Mouse (Mus musculus) limb, embryonic 10.5 days (tissue): Measurements from ENCODE around the gene Aldh18a1. TPM values are rescaled to one million over a fixed set of nuclear protein-coding genes. Genes with fewer than 3 reads are reported as not detected.
A peak's percentile ranks its signal among the peaks of the same experiment; 100 is the strongest.
"Not testable (repeated sequence)": the region's sequence is repeated elsewhere in the genome, so short reads cannot be mapped to it uniquely, and the experiment has no call there.

ENCODE experiments used
- DNase-seq: peaks from one replicate; pipeline ENCODE4 v3.0.0-alpha.2; 2017; ENCODE audit warnings: low spot score
- H3K27ac ChIP-seq: fragments of 300-500 bp; sonication (generic); 2 replicates; pipeline ENCODE4 v1.5.1; 2016; ENCODE audit warnings: mild to moderate bottlenecking
- H3K27me3 ChIP-seq: fragments of 300-500 bp; sonication (generic); 2 replicates; pipeline ENCODE4 v1.6.1; 2016; ENCODE audit warnings: low read depth, mild to moderate bottlenecking; ENCODE audit not compliant: poor library complexity, severe bottlenecking
- H3K36me3 ChIP-seq: fragments of 300-500 bp; sonication (generic); 2 replicates; pipeline ENCODE4 v1.6.1; 2016; ENCODE audit warnings: mild to moderate bottlenecking, moderate library complexity
- H3K4me1 ChIP-seq: fragments of 300-500 bp; sonication (generic); 2 replicates; pipeline ENCODE4 v1.6.1; 2016
- H3K4me3 ChIP-seq: fragments of 300-500 bp; sonication (generic); 2 replicates; pipeline ENCODE4 v1.5.1; 2016; ENCODE audit warnings: mild to moderate bottlenecking, moderate library complexity
- H3K9me3 ChIP-seq: fragments of 300-500 bp; sonication (generic); replicated peaks from 2 replicates; pipeline ENCODE4 v1.6.1; 2016; ENCODE audit warnings: mild to moderate bottlenecking
- WGBS: fragments of 180-500 bp; shearing (Covaris S2); methylation state at CpG from one replicate; pipeline ENCODE4 v1.1.7; 2016; 5-methylcytosine and 5-hydroxymethylcytosine counted together
- polyA plus RNA-seq: library from polyadenylated mRNA; unstranded; fragments of >200 nt; fragmentation: Nextera tagmentation; extraction: Ambion mirVana; gene quantifications from 2 replicates; pipeline ENCODE4 v1.2.1, GENCODE M21; 2016

Gene Aldh18a1
- 93.5 and 96.1 TPM in 2 replicates for polyA plus RNA-seq

DNA sequence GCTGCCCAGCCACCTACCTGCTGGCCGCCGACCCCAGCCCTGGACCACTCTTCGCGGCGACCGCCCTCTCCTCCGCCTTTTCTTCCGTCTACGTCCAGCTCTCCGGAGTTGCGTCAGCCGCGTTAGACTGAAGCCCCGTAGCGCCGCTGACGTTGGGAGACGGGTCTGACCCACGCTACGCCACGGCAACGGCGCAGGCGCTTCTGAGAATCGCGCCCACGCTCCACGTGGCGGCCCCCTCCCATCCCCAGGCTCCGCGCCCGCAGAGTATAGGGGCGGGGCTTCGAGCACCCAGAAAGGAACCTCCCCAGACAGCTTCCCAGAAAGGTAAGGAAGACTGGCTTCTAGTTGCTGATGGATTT is at the start of gene Aldh18a1:
Gene Aldh18a1 (minus strand): TSS at position 171 of the 362 bp plus-strand sequence.
- H3K9me3 ChIP-seq: no peaks in the 10 kb centered on the region
- DNase-seq: peak; percentile 97
- H3K4me1 ChIP-seq: peaks cover 14% of the 10 kb centered on the region
- H3K4me3 ChIP-seq: peak within 1 kb of the TSS; percentile 74
- peak within 1 kb of the TSS; percentile 86 for H3K27ac ChIP-seq
- H3K36me3 ChIP-seq: peaks cover 22% of the 10 kb centered on the region
- no peaks in the 10 kb centered on the region for H3K27me3 ChIP-seq
- WGBS: under 1% methylated on average over 34 of the region's 34 CpGs

DNA sequence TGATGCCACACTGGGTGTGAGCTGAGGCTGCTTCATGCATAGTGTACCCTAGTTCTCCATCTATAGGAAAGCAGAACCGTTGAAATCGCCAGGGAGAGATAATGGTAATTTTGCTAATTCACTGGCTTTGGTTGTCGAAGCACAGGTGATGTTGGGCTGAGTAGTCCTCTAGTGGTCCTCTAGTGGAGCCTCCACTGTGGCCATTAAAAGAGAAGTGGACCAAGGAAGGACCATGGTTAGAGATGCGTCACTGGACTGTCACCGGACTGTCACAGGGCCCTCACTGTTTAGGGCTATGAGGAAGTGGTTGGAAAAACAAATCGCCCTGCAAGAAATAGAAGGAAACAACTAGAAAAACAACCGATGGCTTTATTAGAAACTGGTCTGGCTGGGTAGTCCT is 49.3 kb upstream of the Aldh18a1 start:
- H3K27me3 ChIP-seq: no peaks in the 10 kb centered on the region
- no peaks in the 10 kb centered on the region for H3K36me3 ChIP-seq
- WGBS: 83% methylated on average over 7 of the region's 7 CpGs
- no peaks in the 10 kb centered on the region for H3K9me3 ChIP-seq
- DNase-seq: no peak
- H3K4me1 ChIP-seq: no peaks in the 10 kb centered on the region
- H3K4me3 ChIP-seq: no peak overlapping the region
- no peak overlapping the region for H3K27ac ChIP-seq

DNA sequence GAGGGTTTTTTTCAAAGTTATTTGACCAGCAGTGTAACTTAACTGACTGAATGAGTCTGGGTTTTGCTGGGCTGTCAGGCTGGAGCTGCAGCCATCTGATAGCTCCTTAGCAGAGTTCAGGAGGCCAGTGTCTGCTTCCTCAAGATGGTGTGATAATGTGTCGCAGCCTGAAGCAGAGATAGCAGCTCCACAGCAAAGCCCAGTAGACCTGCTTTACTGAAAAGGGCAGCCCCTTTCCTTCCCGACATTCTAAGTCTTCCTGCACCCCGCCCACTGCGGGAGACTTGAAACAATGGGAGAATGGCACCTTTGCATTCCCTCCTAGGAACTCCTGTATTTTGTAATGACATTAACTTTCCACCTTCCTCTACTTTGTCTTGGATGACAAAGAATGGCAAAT is 48.8 kb upstream of the Aldh18a1 start:
- H3K27me3 ChIP-seq: no peaks in the 10 kb centered on the region
- H3K36me3 ChIP-seq: no peaks in the 10 kb centered on the region
- H3K4me3 ChIP-seq: no peak overlapping the region
- H3K27ac ChIP-seq: no peak overlapping the region
- WGBS: 48% methylated on average over 4 of the region's 4 CpGs
- no peak for DNase-seq
- no peaks in the 10 kb centered on the region for H3K9me3 ChIP-seq
- no peaks in the 10 kb centered on the region for H3K4me1 ChIP-seq

DNA sequence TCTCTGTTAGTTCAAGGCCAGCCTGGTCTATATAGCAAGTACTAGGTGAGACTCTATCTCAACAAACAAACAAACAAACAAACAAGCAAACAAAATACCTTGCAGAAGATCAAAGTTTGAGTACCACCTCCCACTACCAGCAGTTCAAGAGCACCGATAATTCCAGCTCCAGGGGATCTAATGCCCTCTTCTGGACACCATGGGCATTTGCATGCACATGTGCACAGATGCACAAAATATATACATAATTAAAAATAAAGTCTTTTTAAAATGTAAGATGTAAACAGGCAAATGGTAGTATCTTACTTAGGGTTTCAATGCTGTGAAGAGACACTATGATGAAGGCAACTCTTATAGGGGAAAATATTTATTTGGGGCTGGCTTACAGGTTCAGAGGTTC is 44.9 kb upstream of the Aldh18a1 start:
- Histone ChIP-seq H3K27ac (no peak overlapping the region), H3K36me3 (no peaks in the 10 kb centered on the region), H3K27me3 (no peaks in the 10 kb centered on the region), H3K4me1 (no peaks in the 10 kb centered on the region), H3K4me3 (no peak overlapping the region), H3K9me3 (no peaks in the 10 kb centered on the region)
- 89% methylated on average over 1 of the region's 1 CpGs for WGBS
- DNase-seq: no peak

DNA sequence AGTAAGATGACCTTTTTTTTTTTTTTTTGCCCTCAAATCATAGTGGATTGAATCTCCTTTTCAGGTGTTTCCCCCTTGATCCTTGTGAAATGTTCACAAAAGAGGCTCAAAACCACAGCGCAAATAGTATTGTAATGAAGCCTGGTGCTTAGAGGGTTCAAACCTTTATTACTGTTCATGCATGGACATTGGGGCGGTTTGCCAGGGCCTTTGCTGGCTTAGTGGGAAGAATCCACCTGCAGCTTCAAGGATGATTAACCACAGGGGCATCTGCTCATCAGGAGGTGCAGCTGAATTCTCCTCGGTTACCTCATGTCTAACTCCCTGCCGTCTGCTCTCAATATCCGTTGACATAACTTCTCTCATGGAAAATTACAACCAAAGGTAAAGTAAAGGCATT is 44.4 kb upstream of the Aldh18a1 start:
- Histone ChIP-seq H3K36me3 (no peaks in the 10 kb centered on the region), H3K27me3 (no peaks in the 10 kb centered on the region), H3K9me3 (no peaks in the 10 kb centered on the region), H3K4me3 (no peak overlapping the region), H3K4me1 (no peaks in the 10 kb centered on the region), H3K27ac (no peak overlapping the region)
- 85% methylated on average over 5 of the region's 5 CpGs for whole genome bisulfite sequencing
- no peak for DNase-seq

DNA sequence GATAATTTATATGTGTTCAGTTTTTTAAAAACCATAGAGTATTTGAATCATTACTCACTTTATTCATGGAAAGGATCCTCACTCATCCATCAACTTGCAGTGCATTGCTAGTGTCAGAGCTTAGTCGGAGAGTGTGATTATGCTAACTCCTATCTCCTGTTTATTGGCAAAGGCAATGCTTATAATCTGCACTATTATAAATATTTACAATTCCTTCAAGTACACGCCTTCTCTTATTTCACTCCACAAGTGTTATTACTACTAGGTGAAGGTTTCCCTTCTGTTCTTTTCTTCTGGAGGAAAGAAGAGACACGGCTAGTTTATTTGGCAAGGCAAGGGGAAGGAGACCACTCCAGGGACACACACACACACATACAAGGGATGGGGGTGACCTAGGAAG is 43.9 kb upstream of the Aldh18a1 start:
- WGBS: 86% methylated on average over 3 of the region's 3 CpGs
- no peak for DNase-seq

DNA sequence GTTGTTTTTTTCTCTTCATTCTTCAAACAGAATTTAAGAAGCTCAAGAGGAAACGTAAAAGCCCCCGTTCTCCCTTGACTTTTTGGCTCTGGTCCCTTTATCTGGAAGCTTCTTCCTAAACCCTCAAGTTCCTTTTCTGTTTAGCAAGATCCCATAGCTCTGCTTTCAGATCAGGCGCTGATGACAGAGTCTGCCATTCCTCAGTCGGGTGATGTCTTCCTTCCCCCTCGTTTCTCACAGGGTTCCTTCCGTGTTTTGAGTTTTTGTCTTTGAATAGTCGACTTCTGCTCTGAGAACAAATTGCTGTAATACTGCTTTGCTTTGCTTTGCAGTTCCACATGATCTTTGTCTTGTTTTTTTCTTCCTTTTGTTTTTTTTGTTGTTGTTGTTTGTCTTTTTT is 42.3 kb upstream of the Aldh18a1 start:
- Histone ChIP-seq H3K4me1 (no peaks in the 10 kb centered on the region), H3K27me3 (no peaks in the 10 kb centered on the region), H3K27ac (no peak overlapping the region), H3K9me3 (no peaks in the 10 kb centered on the region), H3K4me3 (no peak overlapping the region), H3K36me3 (no peaks in the 10 kb centered on the region)
- DNase-seq: no peak
- 85% methylated on average over 7 of the region's 7 CpGs for WGBS

More for the DNA sequence above, 43.9 kb upstream of the Aldh18a1 start:
- no peak overlapping the region for H3K4me3 ChIP-seq
- H3K27ac ChIP-seq: no peak overlapping the region
- no peaks in the 10 kb centered on the region for H3K4me1 ChIP-seq
- H3K27me3 ChIP-seq: no peaks in the 10 kb centered on the region
- no peaks in the 10 kb centered on the region for H3K36me3 ChIP-seq
- H3K9me3 ChIP-seq: no peaks in the 10 kb centered on the region

DNA sequence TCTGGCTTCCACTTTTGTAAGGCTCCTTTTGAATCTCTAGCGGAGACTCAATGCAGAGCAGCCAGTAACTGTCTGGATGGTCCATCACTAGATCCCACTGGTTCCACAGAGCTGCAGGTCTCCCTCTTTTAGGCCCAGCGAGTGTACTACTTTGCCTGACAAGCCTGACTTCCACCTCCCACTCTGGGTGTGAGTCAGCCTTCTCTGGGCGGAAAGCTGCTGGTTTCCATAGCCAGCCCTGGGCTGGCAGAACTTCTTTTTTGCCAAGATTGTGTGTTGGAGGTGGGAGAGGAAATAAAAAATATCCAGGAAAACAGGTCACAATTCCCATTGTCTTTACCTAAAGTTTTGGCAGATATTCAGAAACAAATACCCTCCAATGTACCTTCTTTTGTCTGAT is 41.8 kb upstream of the Aldh18a1 start:
- no peak overlapping the region for H3K27ac ChIP-seq
- 71% methylated on average over 3 of the region's 3 CpGs for WGBS
- no peaks in the 10 kb centered on the region for H3K9me3 ChIP-seq
- no peak for DNase-seq
- H3K4me1 ChIP-seq: no peaks in the 10 kb centered on the region
- no peaks in the 10 kb centered on the region for H3K36me3 ChIP-seq
- no peaks in the 10 kb centered on the region for H3K27me3 ChIP-seq
- no peak overlapping the region for H3K4me3 ChIP-seq

DNA sequence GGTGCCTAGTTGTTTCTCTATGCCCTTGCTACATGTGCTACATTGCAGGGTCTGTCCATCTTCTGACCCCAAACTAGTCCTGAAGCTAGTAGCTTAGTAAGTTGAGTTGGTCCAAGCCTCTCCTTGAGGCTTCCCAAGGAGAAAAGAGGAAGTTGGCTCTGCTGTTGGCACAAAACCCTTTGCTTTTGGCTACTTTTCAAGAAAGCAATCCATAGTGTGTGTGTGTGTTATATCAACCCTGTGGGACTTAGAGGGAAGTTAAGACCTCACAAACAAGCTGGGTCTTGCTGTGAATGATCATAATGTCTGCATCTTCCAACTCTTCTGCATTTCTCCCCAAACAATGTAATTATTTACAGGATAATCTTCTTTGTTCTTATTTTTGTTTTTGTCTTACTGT is 40.7 kb upstream of the Aldh18a1 start:
- H3K27me3 ChIP-seq: no peaks in the 10 kb centered on the region
- H3K4me1 ChIP-seq: no peaks in the 10 kb centered on the region
- H3K27ac ChIP-seq: no peak overlapping the region
- no peaks in the 10 kb centered on the region for H3K9me3 ChIP-seq
- H3K36me3 ChIP-seq: no peaks in the 10 kb centered on the region
- H3K4me3 ChIP-seq: no peak overlapping the region
- no peak for DNase-seq

DNA sequence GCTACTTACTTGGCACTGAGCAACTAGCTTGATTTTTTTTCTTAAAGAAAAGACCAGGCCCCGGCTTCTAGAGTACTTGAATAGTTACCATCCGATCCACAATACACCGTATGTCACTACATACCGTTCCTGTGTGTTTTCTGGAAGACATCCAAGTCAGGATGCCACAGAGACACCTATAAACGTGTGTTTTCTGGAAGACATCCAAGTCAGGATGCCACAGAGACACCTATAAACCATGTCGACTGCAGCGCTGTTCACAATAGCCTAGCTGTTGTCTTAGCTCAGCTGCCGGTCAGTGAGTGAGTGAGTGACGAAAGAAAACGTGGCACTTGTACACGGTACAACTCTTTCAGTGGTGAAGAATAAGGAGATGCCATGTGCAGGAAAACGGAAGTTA is 37.7 kb upstream of the Aldh18a1 start:
- WGBS: 78% methylated on average over 12 of the region's 12 CpGs

DNA sequence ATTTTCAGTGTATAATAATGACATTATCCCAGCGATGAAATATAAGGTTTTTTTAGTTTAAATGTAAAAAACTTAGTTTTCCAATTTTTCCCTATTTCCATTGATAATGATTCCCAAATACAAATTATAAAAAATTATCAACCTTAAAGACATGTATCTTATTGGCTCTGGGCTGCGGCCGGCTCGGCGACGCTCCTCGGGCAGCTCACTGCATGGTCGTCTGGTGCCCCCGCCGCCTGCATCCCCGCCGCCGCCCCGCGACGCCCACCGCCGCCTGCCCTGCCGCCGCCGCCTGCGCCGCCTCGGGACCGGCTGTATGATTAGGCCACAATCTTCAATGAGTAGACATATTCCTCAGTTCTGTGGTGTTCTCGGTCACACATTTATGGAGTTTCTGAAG is 33.4 kb upstream of the Aldh18a1 start:
- WGBS: 49% methylated on average over 16 of the region's 26 CpGs
- not testable (repeated sequence) for H3K27me3 ChIP-seq, H3K4me1 ChIP-seq, DNase-seq, H3K4me3 ChIP-seq, H3K27ac ChIP-seq, H3K9me3 ChIP-seq, H3K36me3 ChIP-seq

More for the DNA sequence above, 37.7 kb upstream of the Aldh18a1 start:
- no peak for DNase-seq
- Histone ChIP-seq H3K27ac (no peak overlapping the region), H3K27me3 (peaks cover 4% of the 10 kb centered on the region; the same call in 1 of the 2 replicates), H3K36me3 (no peaks in the 10 kb centered on the region), H3K4me1 (no peaks in the 10 kb centered on the region), H3K9me3 (no peaks in the 10 kb centered on the region), H3K4me3 (no peak overlapping the region)

DNA sequence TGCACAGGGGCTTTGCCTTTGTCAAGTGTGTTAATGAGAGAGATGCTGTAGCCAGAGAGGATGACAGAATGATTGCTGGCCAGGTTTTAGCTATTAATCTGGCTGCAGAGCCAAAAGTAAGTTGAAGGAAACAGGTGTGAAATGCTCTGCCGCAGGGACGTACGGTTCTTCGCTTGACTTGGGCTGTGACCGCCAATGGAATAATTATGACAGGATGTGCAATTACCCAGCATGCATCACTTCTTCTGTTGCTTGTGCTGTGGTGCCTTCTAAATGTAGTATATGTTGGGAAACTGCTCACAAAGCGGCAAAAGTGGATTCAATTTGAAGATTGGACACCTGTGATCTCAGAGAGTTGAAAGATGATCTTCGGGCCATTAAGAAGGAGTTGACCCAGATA is 27.8 kb upstream of the Aldh18a1 start:
- H3K4me3 ChIP-seq: no peak overlapping the region
- WGBS: 80% methylated on average over 7 of the region's 7 CpGs
- no peak for DNase-seq
- H3K9me3 ChIP-seq: no peaks in the 10 kb centered on the region
- H3K27me3 ChIP-seq: peaks cover 3% of the 10 kb centered on the region; the same call in 1 of the 2 replicates
- no peaks in the 10 kb centered on the region for H3K36me3 ChIP-seq
- no peak overlapping the region for H3K27ac ChIP-seq
- peaks cover 8% of the 10 kb centered on the region for H3K4me1 ChIP-seq

DNA sequence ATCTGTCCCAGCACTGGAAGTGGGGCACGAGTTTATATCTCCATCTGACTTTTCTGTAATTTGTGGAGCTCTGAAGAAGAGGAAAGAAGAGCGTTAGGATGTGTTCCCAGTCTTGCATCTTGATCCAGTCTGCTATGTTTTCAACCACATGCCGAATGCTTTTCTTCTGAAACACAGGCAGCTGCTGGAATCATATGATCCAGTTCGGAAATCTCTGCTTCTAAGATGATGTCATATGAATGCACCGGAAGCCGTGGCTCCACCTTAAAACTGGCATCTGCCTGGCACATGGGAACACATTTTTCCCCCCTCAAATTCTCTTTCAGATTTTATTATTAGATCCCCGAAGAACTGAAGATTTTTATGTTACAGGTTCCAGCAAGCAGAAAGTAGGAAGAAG is 26.5 kb upstream of the Aldh18a1 start:
- H3K9me3 ChIP-seq: no peaks in the 10 kb centered on the region
- H3K4me3 ChIP-seq: no peak overlapping the region
- H3K27me3 ChIP-seq: no peaks in the 10 kb centered on the region
- peaks cover 8% of the 10 kb centered on the region for H3K4me1 ChIP-seq
- no peaks in the 10 kb centered on the region; the same call in 1 of the 2 replicates for H3K36me3 ChIP-seq
- no peak for DNase-seq
- 85% methylated on average over 7 of the region's 7 CpGs for WGBS
- no peak overlapping the region for H3K27ac ChIP-seq

DNA sequence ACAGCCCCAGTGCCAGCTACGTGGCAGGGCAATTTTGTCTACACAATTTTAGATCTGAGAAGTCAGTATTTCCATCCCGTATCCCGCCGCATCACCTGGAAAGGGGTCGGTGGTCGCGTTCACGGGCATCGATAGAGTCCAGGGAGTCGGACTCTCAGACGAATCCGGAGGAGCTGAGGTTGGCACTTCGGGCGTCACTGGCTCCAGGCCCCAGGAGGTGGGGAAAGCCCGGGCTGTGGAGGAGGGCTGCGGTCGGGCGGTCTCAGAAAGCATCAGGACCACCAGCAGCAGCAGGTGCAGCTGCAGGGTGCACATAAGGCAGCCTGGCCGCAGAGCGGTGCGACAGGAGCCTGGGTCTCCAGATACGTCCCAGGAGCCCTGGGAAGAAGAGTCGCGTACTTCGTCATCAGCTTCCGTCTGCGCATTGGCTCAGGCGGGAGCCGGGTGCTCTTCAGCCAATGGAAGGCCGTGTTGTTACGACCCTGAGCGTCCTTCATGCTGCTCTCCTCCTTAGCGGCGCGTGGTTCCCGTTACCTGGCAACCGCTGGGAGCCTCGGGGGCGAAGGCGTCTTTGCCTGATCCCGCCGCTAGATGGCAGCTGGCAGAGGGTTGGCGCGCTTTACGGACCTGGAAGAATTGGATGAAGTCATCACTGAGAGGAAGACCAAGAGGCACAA is 23.7 kb upstream of the Aldh18a1 start, which contains the start of the genes Tctn3 and Entpd1:
Gene Tctn3 (minus strand): TSS at position 404 of the 677 bp plus-strand sequence.
Gene Entpd1 (plus strand): TSS at position 537 of the 677 bp plus-strand sequence.
- peaks cover 8% of the 10 kb centered on the region for H3K4me1 ChIP-seq
- no peaks in the 10 kb centered on the region for H3K9me3 ChIP-seq
- H3K36me3 ChIP-seq: peaks cover 22% of the 10 kb centered on the region
- H3K27ac ChIP-seq: peak within 1 kb of the TSS; percentile 66
- under 1% methylated on average over 45 of the region's 45 CpGs for WGBS
- H3K4me3 ChIP-seq: peak within 1 kb of the TSS; percentile 72
- DNase-seq: peak; percentile 99
- H3K27me3 ChIP-seq: no peaks in the 10 kb centered on the region
